Mouse (Mus musculus) liver, embryonic 14.5 days (tissue): ENCODE measurements around the gene Kdm4b. TPM values are rescaled to one million over a fixed set of nuclear protein-coding genes. Genes with fewer than 3 reads are reported as not detected.
A peak's percentile ranks its signal among the peaks of the same experiment; 100 is the strongest.

Experiments
- ATAC-seq: fragments of 200-750 bp; cut with Nextera tagmentation; 2 replicates; pipeline ENCODE4 v1.8.0; 2017; ENCODE audit warnings: moderate number of reproducible peaks, mild to moderate bottlenecking, moderate library complexity; ENCODE audit not compliant: insufficient read depth
- DNase-seq, 3 experiments: peaks; one replicate each; pipeline ENCODE4 v3.0.0-alpha.2; 2012 to 2013; ENCODE audit warnings: low read depth in 3 of 3, low spot score in 3 of 3
- H3K27ac ChIP-seq: fragments of 300-500 bp; sonication (generic); 2 replicates; pipeline ENCODE4 v1.5.1; 2014; ENCODE audit warnings: moderate library complexity, mild to moderate bottlenecking, control low read depth, inconsistent platforms
- H3K27me3 ChIP-seq: fragments of 300-500 bp; sonication (generic); 2 replicates; pipeline ENCODE4 v1.6.1; 2014; ENCODE audit warnings: mild to moderate bottlenecking, low read length, moderate library complexity; ENCODE audit not compliant: control insufficient read depth, insufficient read depth
- H3K36me3 ChIP-seq: fragments of 300-500 bp; sonication (generic); replicated peaks from 2 replicates; pipeline ENCODE4 v1.6.1; 2014; ENCODE audit warnings: low read depth; ENCODE audit not compliant: control insufficient read depth, insufficient read depth
- H3K4me1 ChIP-seq, 2 experiments: fragments of 200-500 bp in 1 of 2; fragments of 300-500 bp in 1 of 2; sonication (generic) in 1 of 2; replicated peaks; 2 replicates each; pipeline ENCODE4 v1.6.1; 2012 to 2014; ENCODE audit warnings: antibody characterized with exemption in 1 of 2, inconsistent platforms in 1 of 2, low read length in 1 of 2; ENCODE audit not compliant: control insufficient read depth in 2 of 2, insufficient read depth in 2 of 2
- H3K4me2 ChIP-seq: fragments of 300-500 bp; sonication (generic); 2 replicates; pipeline ENCODE4 v1.6.1; 2014; ENCODE audit warnings: low read depth, mild to moderate bottlenecking, control low read depth, moderate library complexity
- H3K4me3 ChIP-seq, 2 experiments: fragments of 200-500 bp in 1 of 2; fragments of 300-500 bp in 1 of 2; sonication (generic) in 1 of 2; 2 replicates each; pipeline ENCODE4 v1.5.1; 2012 to 2014; ENCODE audit warnings: low read depth in 2 of 2, low read length in 2 of 2, mild to moderate bottlenecking in 2 of 2, control low read depth in 1 of 2, inconsistent platforms in 1 of 2, moderate library complexity in 1 of 2; ENCODE audit not compliant: insufficient read depth in 1 of 2
- H3K9ac ChIP-seq: fragments of 300-500 bp; sonication (generic); replicated peaks from 2 replicates; pipeline ENCODE4 v1.6.1; 2014; ENCODE audit warnings: mild to moderate bottlenecking, control low read depth, moderate library complexity
- H3K9me3 ChIP-seq: fragments of 300-500 bp; sonication (generic); 2 replicates; pipeline ENCODE4 v1.6.1; 2016; ENCODE audit warnings: low read length, mixed read lengths; ENCODE audit not compliant: control insufficient read depth
- CTCF ChIP-seq: IDR thresholded peaks from 2 replicates; pipeline ENCODE4 v1.5.1; 2016; ENCODE audit warnings: antibody characterized with exemption, low read depth, control low read depth
- EP300 ChIP-seq: IDR thresholded peaks from 2 replicates; pipeline ENCODE4 v1.6.1; 2016; ENCODE audit warnings: antibody characterized with exemption, low read depth
- WGBS: fragments of 180-500 bp; shearing (Covaris S2); extraction: QIAGEN DNeasy Blood & Tissue Kit; methylation state at CpG from one replicate; pipeline ENCODE4 v1.1.7; 2014; ENCODE audit not compliant: insufficient replicate concordance; 5-methylcytosine and 5-hydroxymethylcytosine counted together
- polyA plus RNA-seq, 2 experiments: library from polyadenylated mRNA; depleted of rRNA in 1 of 2; stranded (reverse) in 1 of 2; unstranded in 1 of 2; fragments of >200 nt; fragmentation: Nextera tagmentation in 1 of 2; extraction: Ambion mirVana in 1 of 2; gene quantifications; 2 replicates each; pipeline versions ENCODE4 v1.2.1 to v1.2.3; 2012 to 2014

The Kdm4b gene
- polyA plus RNA-seq, 2 experiments = 4.2 to 4.5 TPM

DNA sequence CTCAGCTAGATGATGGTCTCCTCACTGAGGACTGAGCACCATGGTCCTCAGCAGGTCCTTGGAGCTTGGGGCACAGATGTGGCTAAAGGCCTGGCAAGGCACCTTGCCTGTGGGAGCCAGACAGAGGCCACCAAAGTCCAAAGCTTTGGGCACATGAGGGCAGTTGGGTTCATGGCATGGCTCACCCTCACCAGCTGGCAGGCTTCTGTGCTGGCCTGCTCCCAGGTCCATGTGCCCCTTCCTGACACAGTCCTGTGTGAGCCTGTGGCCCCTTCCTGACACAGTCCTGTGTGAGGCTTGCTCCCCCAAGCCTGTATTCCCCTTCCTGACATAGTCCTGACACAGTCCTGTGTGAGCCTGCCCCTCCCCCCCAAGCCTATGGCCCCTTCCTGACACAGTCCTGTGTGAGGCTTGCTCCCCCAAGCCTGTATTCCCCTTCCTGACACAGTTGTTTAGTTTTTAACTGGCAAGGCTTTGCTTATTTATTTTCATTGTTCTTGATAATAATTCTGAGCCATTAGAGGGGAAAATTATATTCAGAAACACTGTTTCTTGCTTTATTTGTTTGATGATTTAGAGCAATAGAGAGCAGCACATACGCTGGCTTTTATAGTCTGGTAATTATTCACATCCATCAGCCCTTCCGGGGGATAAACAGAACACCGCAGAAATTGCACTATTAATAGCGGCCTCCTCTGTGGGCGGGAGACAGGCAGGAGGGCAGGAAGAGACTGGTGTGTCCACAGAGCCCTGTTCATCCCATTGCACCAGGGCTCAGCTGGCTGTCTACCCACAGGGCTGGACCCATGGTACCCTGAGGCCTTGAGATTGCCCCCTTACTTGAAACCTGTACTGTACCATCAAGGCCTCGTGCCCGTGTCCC is 40.2 kb downstream of the Kdm4b start:
- H3K9ac ChIP-seq = no peak overlapping the region
- 50% methylated on average over 7 of the region's 7 CpGs for WGBS

DNA sequence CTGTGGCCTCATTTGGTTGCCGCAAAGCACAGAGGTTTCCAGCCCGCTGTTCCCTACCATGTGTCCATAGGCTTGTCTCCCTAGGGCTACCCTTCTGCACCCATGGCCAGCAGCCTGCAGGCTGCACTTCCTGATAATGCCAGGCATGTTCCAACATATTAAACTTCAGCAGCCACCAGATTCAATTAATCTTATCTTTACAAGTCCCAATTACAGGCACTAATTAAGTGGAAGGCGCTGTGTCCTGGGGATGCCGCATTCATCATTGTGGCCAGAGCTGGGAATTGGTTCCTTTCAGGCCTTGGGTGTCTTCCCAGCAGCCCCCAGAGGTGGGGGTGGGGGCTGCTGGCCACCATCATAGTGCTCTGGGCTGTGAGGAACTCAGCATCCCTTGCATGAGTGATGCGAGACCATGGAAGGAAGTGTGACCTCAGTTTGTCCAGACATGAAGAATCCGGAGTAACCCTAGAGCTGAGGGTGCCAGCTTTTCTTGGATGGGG is 42.5 kb downstream of the Kdm4b start:
- Histone ChIP-seq H3K27me3 (no peaks in the 10 kb centered on the region), H3K27ac (no peak overlapping the region), H3K9ac (no peak overlapping the region), H3K4me3 (no peak overlapping the region), H3K4me2 (no peak overlapping the region), H3K4me1 (peaks cover 0 to 5% of the 10 kb centered on the region in 2 experiments; a peak in 1 of 4 replicates), H3K36me3 (no peaks in the 10 kb centered on the region), H3K9me3 (no peaks in the 10 kb centered on the region)
- no peak for DNase-seq
- TF ChIP-seq CTCF (no peak), EP300 (no peak)
- WGBS = 79% methylated on average over 6 of the region's 6 CpGs
- no peak for ATAC-seq

More for the DNA sequence above, 40.2 kb downstream of the Kdm4b start:
- DNase-seq (no peak), ATAC-seq (peak; percentile 19; the same call in 1 of the 2 replicates)
- H3K9me3 ChIP-seq = no peaks in the 10 kb centered on the region
- no peak overlapping the region for H3K27ac ChIP-seq
- H3K4me1 ChIP-seq = peaks cover 0 to 5% of the 10 kb centered on the region in 2 experiments; a peak in 1 of 4 replicates
- no peak overlapping the region for H3K4me3 ChIP-seq
- TF ChIP-seq CTCF (no peak), EP300 (no peak)
- no peaks in the 10 kb centered on the region for H3K36me3 ChIP-seq
- H3K4me2 ChIP-seq = no peak overlapping the region
- no peaks in the 10 kb centered on the region for H3K27me3 ChIP-seq

DNA sequence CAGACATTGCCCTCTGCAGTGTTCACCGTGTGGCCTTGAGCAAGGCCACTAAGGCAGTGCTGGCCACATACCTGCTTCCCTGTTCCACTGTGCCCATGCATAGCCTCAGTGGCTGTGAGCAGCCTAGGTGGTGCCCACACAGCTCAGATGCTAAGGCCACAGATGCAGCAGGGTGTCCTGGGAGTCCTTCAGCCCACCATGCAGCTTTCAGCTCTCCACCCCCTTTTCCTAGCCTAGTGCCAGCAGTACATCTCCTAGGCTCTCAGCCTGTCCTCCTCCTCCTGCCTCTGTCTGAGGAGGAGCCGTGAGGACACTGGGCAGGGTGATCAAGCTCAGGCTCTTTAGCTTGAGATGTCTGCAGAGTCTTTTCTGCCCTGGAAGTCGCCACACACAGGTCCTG is 44.2 kb downstream of the Kdm4b start:
- H3K4me3 ChIP-seq = no peak overlapping the region
- TF ChIP-seq CTCF = no peak
- TF ChIP-seq EP300 = no peak
- H3K27ac ChIP-seq = no peak overlapping the region
- no peaks in the 10 kb centered on the region for H3K27me3 ChIP-seq
- DNase-seq (no peak), ATAC-seq (no peak)
- peaks cover 0 to 5% of the 10 kb centered on the region in 2 experiments; a peak in 2 of 4 replicates for H3K4me1 ChIP-seq
- no peak overlapping the region for H3K9ac ChIP-seq
- H3K36me3 ChIP-seq = no peaks in the 10 kb centered on the region
- no peaks in the 10 kb centered on the region for H3K9me3 ChIP-seq
- H3K4me2 ChIP-seq = no peak overlapping the region
- 80% methylated on average over 3 of the region's 3 CpGs for WGBS

DNA sequence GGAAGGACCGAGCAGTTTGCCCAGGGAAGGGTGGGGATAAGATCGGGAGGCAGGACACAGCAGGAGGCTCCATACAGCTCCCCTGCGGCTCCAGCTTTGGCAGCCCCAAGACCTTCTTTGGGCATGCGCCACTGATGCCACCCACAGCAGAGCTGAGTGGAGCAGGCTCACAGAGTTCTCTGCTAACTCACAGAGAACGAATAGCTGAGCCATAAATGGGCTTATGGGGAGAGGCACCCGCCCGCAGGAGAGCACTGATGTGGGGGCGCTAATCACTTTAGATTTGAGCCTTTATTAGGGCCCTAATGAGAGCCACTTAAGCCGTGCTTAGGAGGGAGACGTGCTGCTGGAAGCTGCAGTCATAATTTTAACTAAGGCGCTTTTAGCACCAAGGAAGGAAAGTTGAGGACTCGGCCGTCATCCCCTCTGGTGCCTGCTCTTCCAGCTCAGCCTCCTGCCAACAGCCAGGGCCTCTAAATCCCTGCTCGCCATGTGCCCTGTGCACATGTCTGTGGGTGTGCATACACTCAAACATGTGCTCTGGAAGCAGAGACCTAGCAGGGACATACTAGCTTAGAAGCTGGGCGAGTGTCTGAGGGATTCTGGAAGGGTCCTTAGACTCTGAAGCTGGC is 45.3 kb downstream of the Kdm4b start:
- TF ChIP-seq EP300 (no peak), CTCF (no peak)

DNA sequence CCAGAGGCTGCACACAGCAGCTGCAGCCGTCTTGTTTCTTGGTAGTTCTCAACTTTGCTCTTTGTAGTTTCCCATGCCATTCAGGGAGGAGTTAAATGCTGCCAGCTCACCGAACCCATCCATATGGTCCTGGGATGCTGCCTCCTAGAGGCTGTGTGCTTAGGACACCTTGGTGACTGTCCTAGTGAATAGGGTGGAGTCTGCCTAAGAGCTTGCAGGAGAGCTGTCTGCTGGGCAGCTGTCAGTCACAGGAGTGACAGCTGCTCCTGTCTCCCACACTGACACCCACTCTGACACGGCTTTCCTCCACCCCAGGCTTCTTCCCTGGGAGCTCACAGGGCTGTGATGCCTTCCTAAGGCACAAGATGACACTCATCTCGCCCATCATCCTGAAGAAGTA is 46.2 kb downstream of the Kdm4b start:
- TF ChIP-seq CTCF (peak; percentile 36; the same call in 1 of the 2 replicates), EP300 (no peak)

More for the DNA sequence above, 45.3 kb downstream of the Kdm4b start:
- no peak overlapping the region for H3K27ac ChIP-seq
- H3K9me3 ChIP-seq = no peaks in the 10 kb centered on the region
- WGBS = 78% methylated on average over 15 of the region's 15 CpGs
- peaks cover 0 to 3% of the 10 kb centered on the region in 2 experiments; a peak in 2 of 4 replicates for H3K4me1 ChIP-seq
- no peak for DNase-seq
- no peak overlapping the region for H3K9ac ChIP-seq
- H3K36me3 ChIP-seq = no peaks in the 10 kb centered on the region
- H3K4me3 ChIP-seq = no peak overlapping the region
- no peak for ATAC-seq
- no peaks in the 10 kb centered on the region for H3K27me3 ChIP-seq
- no peak overlapping the region for H3K4me2 ChIP-seq

More for the DNA sequence above, 46.2 kb downstream of the Kdm4b start:
- Histone ChIP-seq H3K9me3 (no peaks in the 10 kb centered on the region), H3K27ac (no peak overlapping the region), H3K27me3 (no peaks in the 10 kb centered on the region), H3K36me3 (no peaks in the 10 kb centered on the region), H3K4me1 (no peaks in the 10 kb centered on the region; a peak in 1 of 4 replicates), H3K9ac (no peak overlapping the region), H3K4me3 (no peak overlapping the region), H3K4me2 (no peak overlapping the region)
- 64% methylated on average over 4 of the region's 4 CpGs for WGBS
- ATAC-seq = no peak
- DNase-seq = no peak
